Mouse (Mus musculus) left cerebral cortex, adult 6 months (tissue): ENCODE measurements around the gene Opn1mw. TPM values are rescaled to one million over a fixed set of nuclear protein-coding genes. Genes with fewer than 3 reads are reported as not detected.

Source experiments
- long read RNA-seq, 2 experiments: library from polyadenylated mRNA; unstranded; transcript quantifications; one replicate each; pipeline ENCODE4 v2.0.0; 2019 to 2020
- polyA plus RNA-seq: library from polyadenylated mRNA; unstranded; fragments of <200 nt; fragmentation: Nextera tagmentation; gene quantifications from 2 replicates; pipeline ENCODE4 v1.2.3, GENCODE M21; 2021

The Opn1mw gene
- 0.23 and 1.2 TPM in 2 replicates for polyA plus RNA-seq
- long read RNA-seq, experiment 1, partial matches to known transcripts = 0 of 1 reads
- long read RNA-seq, experiment 1, other reads (novel, unspliced or antisense) = 1 of 1 reads
- long read RNA-seq, experiment 2, partial matches to known transcripts = 0 of 1 reads
- long read RNA-seq, experiment 2, other reads (novel, unspliced or antisense) = 1 of 1 reads

DNA sequence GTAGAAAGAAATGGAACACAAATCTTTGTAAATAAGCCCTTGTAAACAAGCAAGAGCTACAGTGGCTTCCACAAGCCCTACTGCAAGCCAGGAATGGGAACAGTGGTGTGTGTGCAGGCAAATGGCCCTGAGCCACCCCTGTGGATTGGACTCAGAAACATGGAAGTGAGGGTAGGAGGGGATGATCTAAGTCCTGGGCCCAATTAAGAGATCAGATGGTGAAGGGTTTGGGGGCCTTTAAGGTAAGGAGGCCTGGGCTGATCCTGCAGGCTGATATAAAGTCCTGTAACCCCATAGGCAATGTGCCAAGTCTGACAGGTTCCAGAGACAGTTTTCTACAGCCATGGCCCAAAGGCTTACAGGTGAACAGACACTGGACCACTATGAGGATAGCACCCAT is at the start of gene Opn1mw:
Gene Opn1mw, plus strand, starts transcription at position 301 of the 400 bp plus-strand sequence.

DNA sequence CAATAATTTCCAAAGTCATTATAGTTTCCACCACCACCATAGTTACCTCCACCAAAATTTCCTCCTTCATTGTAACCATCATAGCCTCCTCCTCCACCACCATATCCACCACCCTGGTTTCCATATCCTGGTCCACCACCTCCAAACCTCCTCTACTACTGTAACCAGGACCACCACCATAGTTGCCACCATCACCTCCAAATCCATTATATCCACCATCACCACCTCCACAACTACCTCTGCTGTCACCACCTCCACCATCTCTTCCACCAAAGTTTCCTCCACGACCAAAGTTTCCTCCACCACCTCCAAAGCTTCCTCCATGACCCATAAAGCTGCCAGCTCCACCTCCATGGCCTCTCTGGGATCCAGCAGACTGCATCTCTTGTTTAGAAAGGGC is 8.0 kb downstream of the Opn1mw start, which contains the start of gene Mecp2:
Gene Mecp2, minus strand, starts transcription at position 101 of the 400 bp plus-strand sequence.

DNA sequence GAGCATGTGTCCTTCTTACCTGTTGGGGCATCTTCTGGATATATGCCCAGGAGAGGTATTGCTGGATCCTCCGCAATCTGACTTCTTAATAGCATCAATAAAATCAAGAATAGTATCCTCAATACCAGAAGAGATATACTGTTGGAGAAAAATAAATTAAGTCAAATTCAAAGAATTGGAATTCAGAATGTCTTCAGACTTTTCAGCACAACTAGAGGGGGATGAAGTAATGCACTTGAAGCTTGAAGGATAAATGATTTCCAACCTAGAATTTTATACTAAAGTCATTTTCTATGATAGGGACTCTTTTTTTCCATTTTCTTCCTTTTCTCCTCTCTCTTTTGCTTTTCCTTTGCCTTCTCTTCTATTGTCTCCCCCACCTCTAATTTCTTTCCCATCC is 40.5 kb downstream of the Opn1mw start, which contains the start of gene Tex28:
Gene Tex28, minus strand, starts transcription at position 101 of the 400 bp plus-strand sequence.

DNA sequence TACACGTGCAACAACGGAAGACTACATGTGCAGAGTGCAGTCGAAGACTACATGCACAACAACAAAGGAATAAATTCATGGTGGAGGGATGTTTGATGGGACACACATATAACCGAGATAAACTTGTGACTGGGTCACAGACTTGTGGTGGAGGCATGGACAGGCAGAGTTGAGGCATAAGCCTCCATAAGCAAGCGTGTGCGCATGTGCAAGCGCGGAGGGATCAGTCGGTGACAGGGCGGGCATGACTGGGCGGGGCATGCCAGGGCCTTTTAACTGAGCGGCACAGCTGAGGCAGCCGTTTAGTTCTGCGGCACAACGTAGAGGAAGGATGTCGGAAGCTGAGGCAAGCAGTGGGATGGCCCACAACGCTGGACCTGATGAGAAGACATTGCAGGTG is 49.7 kb downstream of the Opn1mw start, which contains the start of gene Tktl1:
Gene Tktl1, plus strand, starts transcription at position 301 of the 400 bp plus-strand sequence.

Other genes with a start within 250 kb of the Opn1mw start
- gene Avpr2, start 235.4 kb upstream of the Opn1mw start, polyA plus RNA-seq = not detected in 2 replicates
- 25.5 and 26.9 TPM in 2 replicates for gene L1cam, start 231.4 kb upstream of the Opn1mw start, polyA plus RNA-seq
- 0.65 and 0.74 TPM in 2 replicates for gene Arhgap4, start 205.6 kb upstream of the Opn1mw start, polyA plus RNA-seq
- gene Naa10, start 205.5 kb upstream of the Opn1mw start, polyA plus RNA-seq = 85.9 and 89.8 TPM in 2 replicates
- 7.5 and 9.0 TPM in 2 replicates for gene Renbp, start 196.6 kb upstream of the Opn1mw start, polyA plus RNA-seq
- gene Hcfc1, start 161.1 kb upstream of the Opn1mw start, polyA plus RNA-seq = 14.6 and 15.4 TPM in 2 replicates
- 6.6 and 7.2 TPM in 2 replicates for gene Irak1, start 103.5 kb upstream of the Opn1mw start, polyA plus RNA-seq
- gene Mecp2, start 7.9 kb downstream of the Opn1mw start, polyA plus RNA-seq = 6.0 and 15.2 TPM in 2 replicates
- not detected in 2 replicates for gene Tex28, start 40.4 kb downstream of the Opn1mw start, polyA plus RNA-seq
- 0.13 TPM in 1 of 2 replicates, not detected in the other for gene Tktl1, start 49.8 kb downstream of the Opn1mw start, polyA plus RNA-seq
- gene Flna, start 122.4 kb downstream of the Opn1mw start, polyA plus RNA-seq = 3.0 and 3.1 TPM in 2 replicates
- 8.0 and 8.3 TPM in 2 replicates for gene Emd, start 127.2 kb downstream of the Opn1mw start, polyA plus RNA-seq
- 1,226 and 1,360 TPM in 2 replicates for gene Rpl10, start 143.3 kb downstream of the Opn1mw start, polyA plus RNA-seq
- 32.5 and 43.3 TPM in 2 replicates for gene Taz, start 154.4 kb downstream of the Opn1mw start, polyA plus RNA-seq
- 2.0 and 2.9 TPM in 2 replicates for gene Dnase1l1, start 154.9 kb downstream of the Opn1mw start, polyA plus RNA-seq
- gene Atp6ap1, start 169.6 kb downstream of the Opn1mw start, polyA plus RNA-seq = 121 and 138 TPM in 2 replicates
- 172 and 250 TPM in 2 replicates for gene Gdi1, start 177.5 kb downstream of the Opn1mw start, polyA plus RNA-seq
- 26.7 and 27.5 TPM in 2 replicates for gene Fam50a, start 185.6 kb downstream of the Opn1mw start, polyA plus RNA-seq
- gene Plxna3, start 201.6 kb downstream of the Opn1mw start, polyA plus RNA-seq = 1.5 and 1.6 TPM in 2 replicates
- 47.9 and 50.4 TPM in 2 replicates for gene Lage3, start 226.2 kb downstream of the Opn1mw start, polyA plus RNA-seq
- 110 and 116 TPM in 2 replicates for gene Ubl4a, start 245.8 kb downstream of the Opn1mw start, polyA plus RNA-seq
- 3.3 and 3.8 TPM in 2 replicates for gene Slc10a3, start 245.9 kb downstream of the Opn1mw start, polyA plus RNA-seq